Mouse (Mus musculus) urinary bladder, postnatal 36 days (tissue): ENCODE results near the gene Commd7.

Experiments
- DNase-seq, 2 experiments: peaks; one replicate each; pipeline ENCODE4 v3.0.0; 2022; ENCODE audit warnings: low spot score in 2 of 2, mixed read lengths in 1 of 2

Gene Commd7

DNA sequence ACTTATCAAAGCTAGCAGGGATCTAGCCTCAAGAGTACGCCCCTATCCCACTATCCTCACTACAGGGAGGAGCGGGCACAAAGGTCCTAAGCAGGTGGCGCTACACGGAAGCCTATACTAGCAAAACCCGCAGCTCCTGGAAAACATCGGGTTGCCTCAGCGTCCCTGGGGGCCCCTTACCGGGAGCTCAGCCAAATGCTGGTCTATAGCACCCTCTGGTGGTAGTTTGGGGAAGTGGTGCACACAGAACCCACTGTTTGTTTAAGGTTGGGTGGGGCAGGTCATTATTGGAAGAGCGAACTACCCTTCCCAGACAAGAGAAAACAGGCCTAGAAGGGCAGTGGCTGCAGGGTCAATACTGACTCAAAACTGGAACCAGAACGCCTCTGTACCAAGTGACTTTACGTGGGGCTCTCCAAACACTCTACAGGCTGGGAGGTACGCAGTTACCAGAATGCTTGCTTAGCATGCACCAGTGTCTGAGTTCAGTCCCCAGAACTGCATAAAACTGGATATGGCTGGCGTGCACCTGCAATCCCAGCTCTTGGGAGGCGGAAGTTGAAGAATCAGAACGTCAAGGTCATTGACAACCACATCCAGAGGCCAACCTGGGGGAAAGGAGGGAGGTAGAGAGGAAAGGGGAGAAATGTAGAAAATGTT lies 45.9 kb downstream of the Commd7 start:
- peak; percentile 81 to 86 for DNase-seq

DNA sequence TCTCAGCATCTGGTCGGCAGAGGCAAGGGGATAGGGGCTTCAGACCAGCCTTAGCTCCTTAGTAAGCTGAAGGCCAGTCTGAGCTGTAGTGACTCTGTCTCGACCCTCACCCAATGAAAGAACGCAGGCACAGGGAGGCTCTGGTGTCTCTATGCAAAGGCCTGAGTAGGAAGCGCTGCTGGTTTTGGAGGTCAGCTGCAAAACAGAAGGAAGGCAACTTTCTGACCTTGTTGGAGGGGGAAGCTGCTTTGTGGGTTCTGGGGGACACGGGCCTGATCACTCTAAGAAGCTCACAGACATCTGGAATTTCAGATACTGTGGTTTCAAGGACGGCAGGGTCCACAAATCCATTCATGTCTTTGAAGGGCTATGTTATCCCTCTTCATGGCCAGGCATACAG lies 46.6 kb downstream of the Commd7 start:
- DNase-seq = no peak

DNA sequence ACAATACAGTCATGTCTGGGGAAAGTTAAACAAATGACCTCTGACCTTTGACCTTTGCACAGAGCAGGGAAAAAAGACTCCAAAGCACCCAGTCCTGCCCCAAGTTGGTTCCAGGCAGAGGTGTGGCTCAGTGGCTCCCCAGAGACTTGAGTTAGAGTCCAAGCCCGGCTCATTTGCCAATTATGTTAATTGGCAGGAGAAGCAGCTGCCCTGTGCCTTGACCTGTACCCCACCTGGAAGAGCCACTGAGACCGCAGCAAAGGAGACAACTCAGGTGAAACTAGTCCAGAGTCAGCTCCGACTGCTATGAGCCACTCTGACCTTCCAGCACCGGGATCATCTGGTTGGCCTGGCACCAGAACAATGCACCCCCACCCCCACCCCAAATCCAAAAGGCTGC lies 48.2 kb downstream of the Commd7 start:
- DNase-seq = peak in 1 of 2 experiments; percentile 20

DNA sequence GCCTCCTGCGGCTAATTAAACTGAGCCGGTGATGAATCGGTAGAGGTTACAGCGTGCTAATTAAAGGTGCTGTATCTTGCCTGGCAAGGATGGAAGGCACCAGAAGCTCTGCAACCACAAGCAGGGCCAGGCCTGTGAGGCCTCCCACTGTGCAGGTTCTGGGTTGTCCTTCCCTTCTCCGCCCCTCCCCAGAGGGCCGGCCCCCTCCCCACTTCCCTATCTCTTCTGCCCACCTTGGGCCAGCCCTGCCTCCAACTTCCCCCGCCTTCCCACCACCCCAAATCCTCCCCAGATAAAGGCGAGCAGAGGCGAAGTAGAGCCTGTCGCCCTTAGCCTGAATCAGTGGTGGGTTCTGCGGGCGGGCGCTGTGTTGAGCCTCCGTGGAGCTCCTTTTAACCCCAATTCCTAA lies 48.9 kb downstream of the Commd7 start:
- DNase-seq = no peak

DNA sequence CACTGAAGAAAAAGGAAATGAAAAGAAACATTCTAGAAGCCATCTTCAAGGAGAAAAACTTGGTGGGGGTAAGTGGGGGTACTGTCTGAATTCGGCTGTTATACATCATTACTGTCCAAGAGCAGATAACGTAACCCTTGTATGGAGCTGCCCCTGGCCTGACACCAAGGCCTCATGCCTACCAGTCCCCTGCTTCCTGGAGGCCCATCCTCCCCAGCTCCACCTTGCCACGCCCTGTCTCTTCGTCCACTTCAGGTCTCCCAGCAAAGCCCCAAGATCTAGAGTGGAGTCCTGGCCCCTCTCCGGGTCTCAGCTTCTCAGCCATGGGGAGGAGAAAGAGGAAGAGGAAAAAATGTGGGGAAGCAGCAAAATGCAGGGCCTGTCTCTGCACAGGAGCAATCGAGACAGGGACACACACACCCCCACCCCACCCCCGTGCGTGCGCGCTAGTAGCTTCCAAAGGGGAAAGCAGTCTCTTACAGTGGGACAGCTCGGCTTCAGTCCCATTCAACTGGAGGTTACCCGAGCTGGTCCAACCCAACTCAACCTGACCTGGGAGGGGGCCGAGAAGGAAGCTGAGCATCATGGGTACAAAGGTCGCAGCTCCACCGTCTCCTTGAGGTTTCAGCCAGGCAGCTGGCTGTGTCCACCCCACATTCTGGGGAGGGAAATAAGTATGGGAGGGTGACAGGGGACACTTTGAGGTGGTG lies 49.5 kb downstream of the Commd7 start:
- no peak for DNase-seq

DNA sequence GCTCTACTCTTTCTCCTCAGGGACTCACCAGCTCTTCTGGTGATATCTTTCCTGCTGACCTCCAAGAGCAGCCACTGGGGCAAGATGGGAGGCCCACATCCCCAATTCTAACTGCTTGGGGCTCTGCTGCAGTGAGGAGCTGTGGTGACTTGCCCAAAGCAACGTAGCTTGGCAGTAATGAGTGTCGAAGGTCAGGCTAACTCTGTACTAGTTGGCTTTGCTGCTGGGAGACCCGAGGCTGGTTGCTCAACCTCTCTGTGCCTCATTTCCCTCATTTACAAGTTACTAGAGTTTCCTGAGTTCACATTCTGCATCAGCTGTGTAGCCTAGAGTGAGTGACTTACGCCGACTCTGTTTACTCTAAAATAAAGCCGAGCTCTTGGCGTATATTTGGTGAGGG lies 51.2 kb downstream of the Commd7 start:
- DNase-seq = peak in 1 of 2 experiments; percentile 26

DNA sequence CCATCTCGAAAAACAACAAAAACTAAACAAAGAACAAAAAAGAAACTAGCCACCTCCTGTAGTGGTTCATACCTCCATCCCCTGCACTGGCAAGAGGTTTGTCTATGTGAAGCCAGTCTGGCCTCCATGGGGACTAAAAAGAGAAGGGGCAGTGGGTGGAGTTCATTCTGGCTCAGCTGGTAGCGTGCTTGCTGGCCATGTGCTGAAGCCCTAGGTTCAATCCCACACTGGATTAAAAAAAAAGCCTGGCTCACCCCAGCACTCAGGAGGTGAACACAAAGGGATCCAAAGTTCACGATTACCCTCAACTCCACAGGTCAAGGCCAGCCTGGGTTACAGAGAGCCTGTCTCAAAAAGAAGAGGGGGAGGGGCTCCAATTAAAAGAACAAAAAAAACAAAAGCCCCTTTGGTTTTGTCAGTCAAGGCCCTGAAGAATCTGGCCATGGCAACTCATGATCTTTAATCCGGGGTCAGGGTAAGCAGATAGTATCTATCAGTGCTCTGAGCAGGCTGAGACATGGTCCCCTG lies 52.1 kb downstream of the Commd7 start:
- no peak for DNase-seq

DNA sequence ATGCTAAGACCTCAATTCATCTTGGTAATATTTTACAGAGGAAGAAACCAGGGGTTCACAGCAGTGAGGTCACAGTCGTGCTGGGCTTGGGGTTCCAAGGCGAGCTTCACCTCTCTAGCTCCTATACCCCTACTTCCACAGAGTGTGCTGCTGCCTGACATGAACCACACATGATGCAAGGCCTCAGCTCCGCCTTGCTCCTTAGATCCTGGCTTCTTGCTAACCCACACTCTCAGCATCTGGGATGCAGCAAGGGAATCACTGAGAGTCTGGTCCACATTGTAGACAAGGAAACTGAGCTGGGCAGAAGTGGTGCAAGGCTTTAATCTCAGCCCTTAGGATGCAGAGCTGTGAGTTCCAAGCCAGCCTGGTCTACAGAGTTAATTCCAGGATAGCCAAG lies 52.5 kb downstream of the Commd7 start:
- DNase-seq = no peak

DNA sequence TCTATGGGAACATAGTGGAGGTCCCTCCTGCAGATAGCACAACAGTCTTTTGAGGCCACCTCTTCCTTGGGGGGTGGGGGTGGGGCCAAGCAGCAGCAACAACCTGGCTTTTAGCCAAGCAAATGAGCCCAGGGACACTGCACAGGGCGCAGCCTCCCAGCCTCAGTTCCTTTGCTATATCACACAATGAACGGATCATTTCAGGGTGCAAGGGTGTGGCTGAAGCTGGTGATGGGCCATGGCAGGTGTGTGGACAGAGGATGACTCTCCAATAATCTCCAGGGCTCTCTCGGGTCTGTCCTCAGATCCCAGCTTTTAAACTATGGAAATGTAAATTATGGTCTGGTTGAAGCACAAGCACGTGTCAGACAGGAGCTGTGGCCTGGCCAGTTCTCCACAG lies 55.5 kb downstream of the Commd7 start:
- no peak for DNase-seq

DNA sequence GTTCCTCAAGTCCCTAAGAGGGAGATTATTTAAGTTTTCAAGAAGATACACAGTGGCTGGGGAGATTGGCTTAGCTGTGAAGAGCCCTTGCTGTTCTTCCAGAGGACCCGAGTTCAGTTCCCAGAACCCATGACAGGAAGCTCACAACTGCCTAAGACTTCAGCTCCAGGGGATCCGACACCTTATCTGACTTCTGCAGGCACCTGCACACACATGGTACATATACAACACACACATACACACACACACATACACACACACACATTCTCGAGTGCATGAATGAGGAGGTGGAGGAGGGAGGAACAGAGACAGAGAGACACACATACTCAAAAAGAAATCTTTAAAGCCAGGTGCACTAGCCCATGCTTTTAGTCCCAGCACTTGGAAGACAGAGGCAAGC lies 56.4 kb downstream of the Commd7 start:
- no peak for DNase-seq

DNA sequence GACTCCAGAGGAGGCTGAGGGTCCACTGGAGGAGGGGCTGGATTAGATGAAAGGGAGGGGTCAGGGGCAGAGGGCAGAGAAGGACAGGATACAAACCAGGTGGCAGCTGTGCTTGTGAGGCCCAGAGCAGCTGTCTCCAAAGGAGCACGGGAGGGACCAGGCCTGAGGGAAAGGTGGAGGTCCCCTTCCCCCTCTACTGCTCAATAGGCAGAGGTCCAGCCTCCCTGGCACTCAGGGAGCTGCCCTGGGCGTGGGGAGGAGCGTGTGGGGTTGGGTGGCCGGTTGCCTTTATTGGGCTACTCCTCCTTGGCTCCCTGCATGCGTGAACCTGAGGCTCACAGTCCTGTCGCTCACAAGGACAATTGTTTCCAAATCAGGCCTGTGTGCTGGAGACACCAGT lies 57.0 kb downstream of the Commd7 start:
- DNase-seq = no peak

DNA sequence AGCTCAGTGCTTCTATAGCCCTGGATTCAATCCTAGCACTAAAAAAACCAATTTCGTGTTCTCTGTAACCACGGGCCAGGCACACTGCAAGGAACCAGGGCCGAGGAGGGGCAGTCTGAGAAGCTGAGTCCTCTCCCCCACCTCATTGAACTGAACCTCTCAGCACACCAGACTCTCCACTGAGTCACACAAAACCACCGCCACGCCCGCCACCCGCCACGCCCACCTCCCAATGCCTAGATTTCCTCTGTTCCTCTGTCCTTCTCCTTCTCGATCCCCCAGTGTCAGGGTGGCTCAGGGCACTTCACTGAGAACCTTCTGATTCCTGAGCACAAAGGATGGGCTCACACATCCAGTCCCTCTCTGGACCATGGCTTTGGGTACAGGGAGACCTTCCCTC lies 59.5 kb downstream of the Commd7 start:
- no peak for DNase-seq

DNA sequence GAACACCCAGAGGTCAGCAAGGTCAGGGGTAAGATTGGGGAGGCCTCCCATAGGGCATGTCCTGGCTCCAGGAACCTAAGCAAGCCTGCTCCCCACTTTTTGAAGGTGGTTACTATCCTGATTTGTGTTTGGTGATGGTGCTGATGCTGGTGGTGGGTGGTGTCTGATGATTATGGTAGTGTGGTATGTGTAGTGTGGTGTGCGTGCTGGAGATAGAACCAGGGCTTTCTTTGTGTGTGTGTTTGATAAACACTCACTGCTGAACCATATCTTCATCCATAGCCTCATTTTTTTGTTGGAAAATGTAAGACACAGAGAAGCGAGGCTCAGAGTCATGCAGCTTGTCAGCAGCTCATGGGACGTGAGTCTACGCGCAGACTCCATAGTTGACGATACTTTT lies 64.0 kb downstream of the Commd7 start:
- DNase-seq = no peak

DNA sequence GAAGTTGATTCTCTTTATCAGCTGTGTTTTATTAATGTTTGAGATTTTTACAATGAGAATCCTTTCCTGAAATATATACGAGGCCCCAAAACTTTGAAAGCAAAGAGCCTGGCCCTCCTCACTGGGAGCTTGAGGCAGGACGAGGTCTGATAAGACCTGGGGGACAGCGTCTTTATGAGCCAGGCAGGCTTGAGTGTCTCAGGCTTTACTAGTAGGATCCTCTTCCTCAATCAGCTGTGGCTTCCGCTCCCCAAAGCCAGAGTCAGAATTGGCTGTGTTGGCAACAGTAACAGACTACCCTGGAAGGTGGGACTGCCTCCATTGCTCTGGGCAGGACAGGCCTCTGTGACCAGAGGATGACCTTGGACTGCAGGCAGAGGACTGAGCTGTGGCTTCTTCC lies 64.6 kb downstream of the Commd7 start:
- DNase-seq = no peak
